Comparison of ENCODE assay signal across 7 mouse cellular contexts in the genomic region with DNA sequence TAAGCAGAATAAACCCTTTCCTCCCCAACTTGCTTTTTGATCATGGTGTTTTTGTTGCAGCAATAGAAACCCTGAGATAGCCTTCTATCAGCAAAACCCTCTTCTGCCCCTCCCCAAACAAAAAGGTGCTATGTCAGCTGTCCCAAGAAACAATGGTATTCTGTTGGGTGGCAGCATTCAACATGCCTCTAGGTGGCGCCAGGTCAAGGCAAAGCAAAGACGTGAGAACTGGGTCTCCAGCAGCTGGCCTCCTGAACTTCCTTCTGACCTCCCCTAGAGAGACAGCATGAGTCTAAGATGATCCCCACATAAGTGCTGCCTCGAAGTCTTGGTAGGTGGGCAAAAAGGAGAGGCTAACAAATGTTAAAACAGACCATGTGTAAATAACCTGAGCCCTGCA. TPM values are rescaled to one million over a fixed set of nuclear protein-coding genes. Genes with fewer than 3 reads are reported as not detected.
DNase-seq lines count a peak whose midpoint lies in the region; ATAC-seq and TF ChIP-seq lines count a peak whose summit lies in the region.

No protein-coding gene starts in this region.

- H3K9ac ChIP-seq in midbrain, embryonic 13.5 days (replicated peaks): no peak overlapping the region
- H3K9ac ChIP-seq in liver, embryonic 14.5 days (replicated peaks): no peak overlapping the region

- no peak overlapping the region for H3K4me2 ChIP-seq in midbrain, embryonic 13.5 days (replicated peaks)
- no peak overlapping the region for H3K4me2 ChIP-seq in liver, embryonic 14.5 days (ENCODE audit: low read depth)

- no peak overlapping the region for H3K4me3 ChIP-seq in midbrain, embryonic 10.5 days
- H3K4me3 ChIP-seq in midbrain, embryonic 13.5 days (replicated peaks): no peak overlapping the region
- H3K4me3 ChIP-seq in liver, embryonic 14.5 days (ENCODE audit: insufficient read depth in 1 of 2, low read depth in 2 of 2, low read length in 2 of 2): no peak overlapping the region

- ATAC-seq in midbrain, embryonic 13.5 days: no peak
- no peak for ATAC-seq in liver, embryonic 14.5 days (ENCODE audit: insufficient read depth)

- no peaks in the 10 kb centered on the region for H3K4me1 ChIP-seq in midbrain, embryonic 10.5 days
- peaks cover 6% of the 10 kb centered on the region; the same call in 1 of the 2 replicates for H3K4me1 ChIP-seq in midbrain, embryonic 13.5 days (replicated peaks)
- H3K4me1 ChIP-seq in liver, embryonic 14.5 days (replicated peaks; ENCODE audit: control insufficient read depth in 2 of 2, insufficient read depth in 2 of 2, low read length in 1 of 2): peaks cover 0 to 7% of the 10 kb centered on the region in 2 experiments; a peak in 1 of 4 replicates

- no peaks in the 10 kb centered on the region for H3K27me3 ChIP-seq in midbrain, embryonic 10.5 days (ENCODE audit: low read depth, poor library complexity, severe bottlenecking)
- H3K27me3 ChIP-seq in midbrain, embryonic 13.5 days: no peaks in the 10 kb centered on the region
- H3K27me3 ChIP-seq in liver, embryonic 14.5 days (ENCODE audit: control insufficient read depth, insufficient read depth, low read length): no peaks in the 10 kb centered on the region

- H3K36me3 ChIP-seq in midbrain, embryonic 10.5 days: peaks cover 96% of the 10 kb centered on the region
- H3K36me3 ChIP-seq in midbrain, embryonic 13.5 days: peaks cover 87% of the 10 kb centered on the region
- H3K36me3 ChIP-seq in liver, embryonic 14.5 days (replicated peaks; ENCODE audit: control insufficient read depth, insufficient read depth, low read depth): no peaks in the 10 kb centered on the region

- peak; percentile 40 for DNase-seq in midbrain, embryonic 10.5 days (ENCODE audit: low spot score)
- DNase-seq in MEL-GATA-1-ER (ENCODE audit: extremely low read depth, low read depth): peak; percentile 20
- DNase-seq in brain, adult 2 months (ENCODE audit: low read depth, low spot score): peak; percentile 65
- DNase-seq in heart, adult 8-10 months (ENCODE audit: low spot score): peak; percentile 67
- peak in 1 of 3 experiments; percentile 14 for DNase-seq in liver, embryonic 14.5 days (ENCODE audit: low read depth in 3 of 3, low spot score in 3 of 3)
- DNase-seq in spleen, postnatal 14 days (ENCODE audit: low spot score in 2 of 2): peak; percentile 29 to 64

- no peaks in the 10 kb centered on the region for H3K9me3 ChIP-seq in midbrain, embryonic 10.5 days (replicated peaks)
- H3K9me3 ChIP-seq in midbrain, embryonic 13.5 days: no peaks in the 10 kb centered on the region
- H3K9me3 ChIP-seq in liver, embryonic 14.5 days (ENCODE audit: control insufficient read depth, low read length): no peaks in the 10 kb centered on the region

- H3K27ac ChIP-seq in midbrain, embryonic 10.5 days (replicated peaks): no peak overlapping the region
- no peak overlapping the region for H3K27ac ChIP-seq in midbrain, embryonic 13.5 days
- no peak overlapping the region for H3K27ac ChIP-seq in liver, embryonic 14.5 days

- no peak for TF ChIP-seq EP300 in liver, embryonic 14.5 days (IDR thresholded peaks at IDR 0.05; ENCODE audit: low read depth)

- TF ChIP-seq CTCF in liver, embryonic 14.5 days (IDR thresholded peaks at IDR 0.05; ENCODE audit: low read depth): peak; percentile 80

- 27% methylated on average over 3 of the region's 3 CpGs for WGBS in midbrain, embryonic 10.5 days
- WGBS in midbrain, embryonic 13.5 days: 21% methylated on average over 3 of the region's 3 CpGs
- WGBS in liver, embryonic 14.5 days (ENCODE audit: insufficient replicate concordance): 7% methylated on average over 3 of the region's 3 CpGs

RNA-seq across cellular contexts. Expression of gene Npas1, which starts 29.8 kb away (rescaled TPM):
- 0.32 and 0.74 TPM in 2 replicates for polyA plus RNA-seq in midbrain, embryonic 10.5 days (2016; fragmentation: Nextera tagmentation; extraction: Ambion mirVana)
- 2.3 and 3.3 TPM in 2 replicates for polyA plus RNA-seq in midbrain, embryonic 13.5 days (2015; fragmentation: Nextera tagmentation; extraction: Ambion mirVana)
- not detected for total RNA-seq in heart, adult 8-10 months (2022)
- not detected in 2 replicates for polyA plus RNA-seq in liver, embryonic 14.5 days (2012; rRNA removed)
- polyA plus RNA-seq in liver, embryonic 14.5 days (2014; fragmentation: Nextera tagmentation; extraction: Ambion mirVana): not detected in 2 replicates

RNA-seq across cellular contexts. Expression of gene Tmem160, which starts 54.7 kb away (rescaled TPM):
- 54.5 and 64.7 TPM in 2 replicates for polyA plus RNA-seq in midbrain, embryonic 10.5 days (2016; fragmentation: Nextera tagmentation; extraction: Ambion mirVana)
- 48.1 and 59.4 TPM in 2 replicates for polyA plus RNA-seq in midbrain, embryonic 13.5 days (2015; fragmentation: Nextera tagmentation; extraction: Ambion mirVana)
- total RNA-seq in heart, adult 8-10 months (2022): 10 to 100 TPM; 79.6 to 97.6 (median 89.8) TPM
- 21.5 and 23.6 TPM in 2 replicates for polyA plus RNA-seq in liver, embryonic 14.5 days (2012; rRNA removed)
- polyA plus RNA-seq in liver, embryonic 14.5 days (2014; fragmentation: Nextera tagmentation; extraction: Ambion mirVana): 34.5 and 36.9 TPM in 2 replicates
